Mouse (Mus musculus) lung, postnatal 0 days (tissue): Measurements from ENCODE around the gene Ccdc74a.

Experiments
- CTCF ChIP-seq: IDR thresholded peaks from 2 replicates; pipeline ENCODE4 v1.5.1; 2016; ENCODE audit warnings: antibody characterized with exemption, mild to moderate bottlenecking
- EP300 ChIP-seq: IDR thresholded peaks from 2 replicates; pipeline ENCODE4 v1.6.1; 2016; ENCODE audit warnings: antibody characterized with exemption, mild to moderate bottlenecking, control low read depth

- TF ChIP-seq CTCF (peak; percentile 80), EP300 (no peak)
These were observed 28.2 kb upstream of the Ccdc74a start for GRCm38 (mm10) chr16:17617922-17618565.
